Mouse (Mus musculus) neural tube, embryonic 11.5 days (tissue): Measurements from ENCODE around the gene Ctdspl. TPM values are rescaled to one million over a fixed set of nuclear protein-coding genes. Genes with fewer than 3 reads are reported as not detected.

Experiments used
- ATAC-seq: fragments of 200-750 bp; cut with Nextera tagmentation; 2 replicates; pipeline ENCODE4 v1.8.0; 2017; ENCODE audit warnings: moderate number of reproducible peaks, mild to moderate bottlenecking, moderate TSS enrichment, moderate library complexity; ENCODE audit not compliant: insufficient read depth, low FRiP score, low TSS enrichment
- DNase-seq: peaks from one replicate; pipeline ENCODE4 v3.0.0-alpha.2; 2015; ENCODE audit warnings: low spot score
- H3K27ac ChIP-seq: fragments of 300-500 bp; sonication (generic); 2 replicates; pipeline ENCODE4 v1.5.1; 2014; ENCODE audit warnings: low read depth, mild to moderate bottlenecking, low read length
- H3K27me3 ChIP-seq: fragments of 300-500 bp; sonication (generic); 2 replicates; pipeline ENCODE4 v1.6.1; 2014; ENCODE audit warnings: mild to moderate bottlenecking, low read length, mixed read lengths; ENCODE audit not compliant: control insufficient read depth, insufficient read depth
- H3K36me3 ChIP-seq: fragments of 300-500 bp; sonication (generic); 2 replicates; pipeline ENCODE4 v1.6.1; 2014; ENCODE audit warnings: mild to moderate bottlenecking, low read length, moderate library complexity, mixed read lengths; ENCODE audit not compliant: control insufficient read depth, insufficient read depth
- H3K4me1 ChIP-seq: fragments of 300-500 bp; sonication (generic); 2 replicates; pipeline ENCODE4 v1.6.1; 2014; ENCODE audit warnings: low read length, mixed read lengths; ENCODE audit not compliant: control insufficient read depth, insufficient read depth
- H3K4me2 ChIP-seq: fragments of 300-500 bp; sonication (generic); 2 replicates; pipeline ENCODE4 v1.6.1; 2014; ENCODE audit warnings: low read depth, mild to moderate bottlenecking, moderate library complexity
- H3K4me3 ChIP-seq: fragments of 300-500 bp; sonication (generic); 2 replicates; pipeline ENCODE4 v1.5.1; 2014; ENCODE audit warnings: low read depth, low read length
- H3K9ac ChIP-seq: fragments of 300-500 bp; sonication (generic); 2 replicates; pipeline ENCODE4 v1.6.1; 2014; ENCODE audit warnings: mild to moderate bottlenecking, low read length
- H3K9me3 ChIP-seq: fragments of 300-500 bp; sonication (generic); 2 replicates; pipeline ENCODE4 v1.6.1; 2016; ENCODE audit warnings: low read length; ENCODE audit not compliant: control insufficient read depth
- WGBS: fragments of 180-500 bp; shearing (Covaris S2); extraction: QIAGEN DNeasy Blood & Tissue Kit; methylation state at CpG from one replicate; pipeline ENCODE4 v1.1.7; 2014; 5-methylcytosine and 5-hydroxymethylcytosine counted together
- polyA plus RNA-seq: library from polyadenylated mRNA; unstranded; fragments of >200 nt; fragmentation: Nextera tagmentation; extraction: Ambion mirVana; gene quantifications from 2 replicates; pipeline ENCODE4 v1.2.1, GENCODE M21; 2014

Ctdspl gene
- polyA plus RNA-seq, 1 experiment from 2014 or later, result 8.6 TPM

DNA sequence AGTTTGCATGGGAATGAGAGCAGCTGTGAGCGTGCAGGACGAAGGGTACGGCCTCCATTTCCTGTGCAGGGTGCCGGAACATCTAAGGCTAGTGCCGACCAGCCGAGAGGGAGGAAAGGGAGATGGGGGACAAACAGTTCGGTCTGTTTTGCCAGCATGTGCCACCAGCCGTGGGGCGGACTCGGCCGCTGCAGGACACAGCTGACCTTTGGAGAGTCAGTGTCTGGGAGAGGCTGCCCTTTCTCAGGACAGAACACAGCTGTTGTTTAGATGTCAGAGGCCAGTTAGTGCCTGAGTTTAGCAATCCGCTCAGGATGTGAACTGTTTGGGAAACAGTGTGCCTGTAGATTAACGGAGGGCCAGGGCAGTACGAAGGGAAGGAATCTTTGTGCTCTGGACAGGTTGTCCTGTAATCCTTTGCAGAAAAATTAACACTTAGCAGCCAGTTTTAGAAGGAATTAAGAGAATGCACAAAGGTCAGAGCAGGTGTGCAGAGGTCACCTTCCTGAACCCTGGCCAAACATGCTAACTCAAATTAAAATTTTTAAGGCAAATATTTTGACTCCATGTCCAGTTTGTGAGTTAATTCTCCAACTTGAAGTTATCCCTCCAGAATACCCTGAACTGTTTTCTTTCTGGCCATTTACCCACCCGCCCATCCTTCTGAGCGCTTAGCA is 34.3 kb downstream of the Ctdspl start:
- H3K27me3 ChIP-seq, result no peaks in the 10 kb centered on the region
- H3K9me3 ChIP-seq, result no peaks in the 10 kb centered on the region
- H3K4me2 ChIP-seq, result no peak overlapping the region
- H3K27ac ChIP-seq, result no peak overlapping the region; the same call in 1 of the 2 replicates
- H3K36me3 ChIP-seq, result no peaks in the 10 kb centered on the region; the same call in 1 of the 2 replicates
- H3K4me1 ChIP-seq, result no peaks in the 10 kb centered on the region; the same call in 1 of the 2 replicates
- ATAC-seq, result no peak
- H3K4me3 ChIP-seq, result no peak overlapping the region
- H3K9ac ChIP-seq, result no peak overlapping the region
- WGBS, result 54% methylated on average over 16 of the region's 16 CpGs
- peak; percentile 24 for DNase-seq

DNA sequence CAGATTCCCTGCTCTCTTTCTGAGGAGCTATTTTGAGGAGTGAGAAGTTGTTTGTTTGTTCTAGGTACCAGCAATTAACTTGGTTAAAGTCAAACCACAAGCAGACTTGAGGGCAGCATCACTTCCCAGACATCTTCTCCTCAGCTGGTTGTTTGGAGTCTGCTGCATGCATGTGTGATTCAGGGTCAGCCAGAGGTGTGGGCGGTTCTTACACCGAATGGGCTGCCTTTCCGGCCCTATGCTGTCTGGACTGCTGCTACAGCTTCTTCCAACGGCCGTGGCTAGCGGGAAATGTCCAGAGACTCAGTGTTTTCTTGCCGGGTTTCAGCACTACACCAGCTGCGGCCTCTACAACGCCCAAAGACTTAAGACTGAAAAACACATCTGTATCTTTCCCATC is 36.9 kb downstream of the Ctdspl start:
- DNase-seq (no peak), ATAC-seq (no peak)
- Histone ChIP-seq H3K4me2 (no peak overlapping the region), H3K27me3 (no peaks in the 10 kb centered on the region), H3K9ac (no peak overlapping the region), H3K4me3 (no peak overlapping the region), H3K9me3 (no peaks in the 10 kb centered on the region), H3K36me3 (peaks cover 2% of the 10 kb centered on the region; the same call in 1 of the 2 replicates), H3K27ac (no peak overlapping the region), H3K4me1 (no peaks in the 10 kb centered on the region; the same call in 1 of the 2 replicates)
- 79% methylated on average over 9 of the region's 9 CpGs for WGBS

- no peaks in the 10 kb centered on the region for H3K9me3 ChIP-seq
- H3K4me2 ChIP-seq, result no peak overlapping the region
- H3K4me3 ChIP-seq, result no peak overlapping the region
- DNase-seq, result no peak
- H3K4me1 ChIP-seq, result no peaks in the 10 kb centered on the region; the same call in 1 of the 2 replicates
- no peak overlapping the region for H3K9ac ChIP-seq
- H3K27ac ChIP-seq, result no peak overlapping the region
- H3K27me3 ChIP-seq, result no peaks in the 10 kb centered on the region
- 83% methylated on average over 18 of the region's 18 CpGs for WGBS
- H3K36me3 ChIP-seq, result peaks cover 2% of the 10 kb centered on the region; the same call in 1 of the 2 replicates
- no peak for ATAC-seq
Measured at GRCm38 (mm10) chr9:118964263-118965034, 38.2 kb downstream of the Ctdspl start.

DNA sequence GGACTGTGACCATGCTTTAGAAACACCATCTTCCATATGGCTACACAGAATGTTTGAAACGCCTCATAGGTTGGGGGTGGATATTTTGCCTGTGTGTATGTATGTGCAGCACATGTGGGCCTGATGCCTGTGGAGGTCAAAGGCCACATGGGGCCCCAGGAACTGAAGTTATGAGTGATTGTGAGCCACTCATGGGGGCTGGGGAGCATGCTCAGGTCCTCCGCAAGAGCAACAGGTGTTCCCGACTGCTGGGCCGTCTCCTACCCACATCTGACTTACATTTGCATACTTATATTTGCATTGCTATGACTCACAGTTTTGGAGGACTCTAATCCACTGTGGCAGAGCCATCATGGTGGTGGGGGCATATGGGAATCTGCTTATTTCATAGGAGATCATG is 43.6 kb downstream of the Ctdspl start:
- no peaks in the 10 kb centered on the region; the same call in 1 of the 2 replicates for H3K4me1 ChIP-seq
- ATAC-seq (no peak), DNase-seq (no peak)
- no peak overlapping the region for H3K27ac ChIP-seq
- H3K9ac ChIP-seq, result no peak overlapping the region
- no peak overlapping the region for H3K4me3 ChIP-seq
- no peak overlapping the region for H3K4me2 ChIP-seq
- peaks cover 2% of the 10 kb centered on the region; the same call in 1 of the 2 replicates for H3K36me3 ChIP-seq
- no peaks in the 10 kb centered on the region for H3K9me3 ChIP-seq
- 63% methylated on average over 4 of the region's 4 CpGs for WGBS
- no peaks in the 10 kb centered on the region for H3K27me3 ChIP-seq

DNA sequence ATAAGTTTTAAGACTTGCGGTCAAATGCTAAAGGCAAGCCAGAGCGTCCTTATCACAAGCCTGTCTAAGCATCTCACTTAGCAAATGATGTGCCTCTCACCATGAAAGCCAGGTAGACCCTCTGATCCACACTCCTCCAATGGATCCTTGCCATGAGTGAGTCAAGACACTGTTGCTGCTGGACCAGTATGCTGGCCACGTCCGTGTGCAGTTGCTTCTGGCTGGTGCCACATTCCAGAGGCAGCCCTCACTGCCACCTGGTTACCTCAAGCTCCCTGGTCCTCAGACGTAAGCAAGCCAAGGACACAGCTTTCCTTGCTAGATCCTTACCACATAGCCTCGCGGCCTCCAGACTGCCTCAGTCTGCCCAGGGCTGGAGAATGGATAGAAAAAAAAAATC is 46.8 kb downstream of the Ctdspl start:
- Histone ChIP-seq H3K4me3 (no peak overlapping the region), H3K27ac (no peak overlapping the region), H3K36me3 (no peaks in the 10 kb centered on the region), H3K9me3 (no peaks in the 10 kb centered on the region), H3K9ac (no peak overlapping the region), H3K4me2 (no peak overlapping the region), H3K27me3 (no peaks in the 10 kb centered on the region), H3K4me1 (peaks cover 5% of the 10 kb centered on the region)
- no peak for ATAC-seq
- DNase-seq, result no peak
- 88% methylated on average over 7 of the region's 7 CpGs for WGBS

- no peak for ATAC-seq
- DNase-seq, result no peak
- H3K27ac ChIP-seq, result no peak overlapping the region
- no peak overlapping the region for H3K4me2 ChIP-seq
- no peaks in the 10 kb centered on the region for H3K9me3 ChIP-seq
- H3K4me1 ChIP-seq, result peaks cover 5% of the 10 kb centered on the region
- WGBS, result 84% methylated on average over 5 of the region's 5 CpGs
- no peak overlapping the region for H3K9ac ChIP-seq
- H3K36me3 ChIP-seq, result no peaks in the 10 kb centered on the region
- no peaks in the 10 kb centered on the region for H3K27me3 ChIP-seq
- H3K4me3 ChIP-seq, result no peak overlapping the region
Measured at GRCm38 (mm10) chr9:118973566-118973965, 47.3 kb downstream of the Ctdspl start.

GRCm38 (mm10) chr9:118974148-118974547 is 47.9 kb downstream of the Ctdspl start:
- Histone ChIP-seq H3K4me2 (no peak overlapping the region), H3K27ac (no peak overlapping the region), H3K9me3 (no peaks in the 10 kb centered on the region), H3K4me3 (no peak overlapping the region), H3K36me3 (no peaks in the 10 kb centered on the region), H3K9ac (no peak overlapping the region), H3K27me3 (no peaks in the 10 kb centered on the region), H3K4me1 (peaks cover 5% of the 10 kb centered on the region)
- DNase-seq, result no peak
- no peak for ATAC-seq
- WGBS, result 48% methylated on average over 5 of the region's 5 CpGs

DNA sequence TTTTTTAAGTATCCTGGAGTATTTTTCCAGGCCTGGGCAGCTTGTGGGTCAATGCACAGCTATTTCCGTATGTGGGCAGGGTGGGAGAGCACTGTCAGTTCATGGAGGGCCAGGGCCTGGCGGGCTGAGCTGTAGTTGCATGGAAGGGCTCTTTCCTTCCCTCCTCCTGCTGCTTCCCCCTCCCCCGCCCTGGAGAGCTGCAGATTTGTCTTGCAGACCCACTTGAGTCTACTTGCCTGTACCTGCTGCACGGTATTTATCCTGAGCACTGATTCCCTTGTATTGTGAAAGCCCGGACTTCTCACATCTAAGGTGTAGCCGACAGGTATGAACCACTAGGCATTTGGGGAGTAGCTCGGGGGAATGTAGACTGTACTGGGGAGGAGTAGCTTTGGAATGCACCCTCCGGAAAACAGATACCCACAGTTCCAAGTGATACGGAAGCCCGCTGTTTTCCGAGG is 49.0 kb downstream of the Ctdspl start:
- ATAC-seq (no peak), DNase-seq (no peak)
- Histone ChIP-seq H3K36me3 (no peaks in the 10 kb centered on the region), H3K4me3 (no peak overlapping the region), H3K4me2 (no peak overlapping the region), H3K27ac (0 out of 2 replicates have a peak overlapping the region, but pooled peaks have one; percentile 29), H3K9ac (no peak overlapping the region), H3K9me3 (no peaks in the 10 kb centered on the region), H3K4me1 (peaks cover 8% of the 10 kb centered on the region), H3K27me3 (no peaks in the 10 kb centered on the region)
- WGBS, result 59% methylated on average over 10 of the region's 11 CpGs
